ENCODE assay signal across 11 mouse cellular contexts in the genomic region with DNA sequence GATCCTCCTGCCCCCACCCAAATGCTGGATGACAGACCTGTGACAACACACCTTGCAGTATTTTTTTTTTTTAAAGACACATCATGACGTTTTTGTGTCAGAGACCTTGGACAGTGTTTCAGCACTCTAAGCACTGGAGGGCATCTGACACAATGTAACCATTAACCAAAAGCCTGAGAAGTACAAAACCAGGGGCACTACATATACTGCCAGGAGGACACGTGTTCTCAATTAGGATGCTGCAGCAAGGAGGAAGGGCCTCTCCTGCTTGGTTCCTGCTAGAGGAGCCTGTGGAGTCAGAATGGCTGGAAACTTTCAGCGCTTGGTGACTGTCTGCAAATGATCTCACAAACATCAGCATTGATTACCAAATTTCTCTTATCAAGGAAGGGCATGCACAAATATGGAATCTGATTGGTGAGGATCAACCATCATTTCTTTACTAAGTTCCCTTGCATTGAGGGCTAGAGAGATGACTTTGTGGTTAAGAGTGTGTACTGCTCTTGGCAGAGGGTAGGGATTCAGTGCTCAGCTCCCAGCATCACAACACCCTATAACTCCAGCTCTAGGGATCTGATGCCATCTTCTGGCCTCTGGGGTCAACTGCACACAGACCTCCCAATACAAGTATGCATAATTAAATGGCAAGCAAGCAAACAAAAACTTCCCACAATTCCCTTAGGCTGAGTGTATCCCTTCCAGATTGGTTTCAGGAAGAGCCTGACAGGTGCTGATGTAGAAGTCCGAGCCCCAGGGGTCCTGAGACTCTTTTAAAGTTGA. TPM values are rescaled to one million over a fixed set of nuclear protein-coding genes. Genes with fewer than 3 reads are reported as not detected.
A peak's percentile ranks its signal among the peaks of the same experiment; 100 is the strongest.
DNase-seq lines count a peak whose midpoint lies in the region; ATAC-seq and TF ChIP-seq lines count a peak whose summit lies in the region.
"Had no signal": no experiment of that assay in that cellular context is flagged by ENCODE, and none has a peak within 500 bp of the region (broad histone marks: within the 10 kb centered on the region; RNA-seq: fewer than 3 reads in every experiment).

No protein-coding gene starts in this region.

- no peak overlapping the region for H3K9ac ChIP-seq in hindbrain, embryonic 11.5 days (ENCODE audit: low read depth, low read length)
- no peak overlapping the region for H3K9ac ChIP-seq in kidney, embryonic 16.5 days (replicated peaks; ENCODE audit: low read length)

- in situ Hi-C loops in Patski (cut with MboI; ENCODE audit: low pct_unique_long_range_greater_than_20kb), result loop anchor here (10.0 kb wide), 1 partner anchor 221 kb away; no protein-coding TSS in a partner anchor

- no peak overlapping the region for H3K4me3 ChIP-seq in hindbrain, embryonic 10.5 days
- no peak overlapping the region for H3K4me3 ChIP-seq in hindbrain, embryonic 11.5 days (ENCODE audit: low read depth, low read length)
- no peak overlapping the region for H3K4me3 ChIP-seq in kidney, embryonic 16.5 days (ENCODE audit: low read length)
- H3K4me3 ChIP-seq: heart, adult 2 months had no signal

- no peak overlapping the region for H3K27ac ChIP-seq in hindbrain, embryonic 10.5 days
- H3K27ac ChIP-seq in hindbrain, embryonic 11.5 days (ENCODE audit: low read depth, low read length), result no peak overlapping the region
- H3K27ac ChIP-seq in kidney, embryonic 16.5 days (ENCODE audit: low read length), result no peak overlapping the region
- H3K27ac ChIP-seq: heart, adult 2 months had no signal

- no peak for ATAC-seq in hindbrain, embryonic 11.5 days (ENCODE audit: low FRiP score)
- peak; percentile 32 for ATAC-seq in Patski
- ATAC-seq in kidney, embryonic 16.5 days (ENCODE audit: low FRiP score, low TSS enrichment), result peak; percentile 68

- no peak overlapping the region for H3K4me2 ChIP-seq in hindbrain, embryonic 11.5 days (replicated peaks; ENCODE audit: low read depth, low read length)
- H3K4me2 ChIP-seq in kidney, embryonic 16.5 days (replicated peaks; ENCODE audit: low read depth, low read length), result no peak overlapping the region

- peaks cover 26% of the 10 kb centered on the region; the same call in 1 of the 2 replicates for H3K27me3 ChIP-seq in hindbrain, embryonic 10.5 days (ENCODE audit: insufficient read depth, poor library complexity, severe bottlenecking)
- H3K27me3 ChIP-seq in hindbrain, embryonic 11.5 days (ENCODE audit: control insufficient read depth, insufficient read depth, low read length), result no peaks in the 10 kb centered on the region
- H3K27me3 ChIP-seq in Patski, result no peaks in the 10 kb centered on the region
- no peaks in the 10 kb centered on the region for H3K27me3 ChIP-seq in kidney, embryonic 16.5 days (ENCODE audit: insufficient read depth, low read length)
- H3K27me3 ChIP-seq: midbrain, embryonic 15.5 days had no signal

- H3K36me3 ChIP-seq in hindbrain, embryonic 10.5 days, result no peaks in the 10 kb centered on the region
- no peaks in the 10 kb centered on the region for H3K36me3 ChIP-seq in hindbrain, embryonic 11.5 days (ENCODE audit: control insufficient read depth, insufficient read depth, low read length)
- no peaks in the 10 kb centered on the region for H3K36me3 ChIP-seq in kidney, embryonic 16.5 days (ENCODE audit: insufficient read depth, low read length)
- H3K36me3 ChIP-seq: midbrain, embryonic 15.5 days had no signal

- POLR2A ChIA-PET in Patski (lab: Charles Lee), result no interaction called here

- DNase-seq in hindbrain, embryonic 10.5 days (ENCODE audit: low spot score), result peak; percentile 26
- no peak for DNase-seq in hindbrain, embryonic 11.5 days (ENCODE audit: low spot score)
- peak; percentile 64 for DNase-seq in 3T3-L1 (ENCODE audit: low read depth, low spot score)
- DNase-seq in Patski (ENCODE audit: low read depth, low spot score), result no peak
- DNase-seq in thymus, postnatal 4 days, result no peak
- no peak for DNase-seq in right cerebral cortex, adult 2 months (ENCODE audit: low spot score in 2 of 2)
- no peak for DNase-seq in cerebellum, postnatal 25 days
- DNase-seq: heart, adult 2 months had no signal

- CTCF ChIA-PET in Patski (lab: Charles Lee), result interaction anchor here (1.4 to 1.8 kb wide), 2 partner anchors 10 to 22 kb away, joined by 4 to 5 read pairs; no protein-coding TSS in a partner anchor

- 57% methylated on average over 4 of the region's 4 CpGs for WGBS in hindbrain, embryonic 10.5 days
- 53% methylated on average over 4 of the region's 4 CpGs for WGBS in hindbrain, embryonic 11.5 days
- 56% methylated on average over 4 of the region's 4 CpGs for WGBS in kidney, embryonic 16.5 days

- peak; percentile 79 for TF ChIP-seq CTCF in Patski (IDR thresholded peaks at IDR 0.05)

- peaks cover 15% of the 10 kb centered on the region for H3K4me1 ChIP-seq in hindbrain, embryonic 10.5 days (replicated peaks)
- no peaks in the 10 kb centered on the region for H3K4me1 ChIP-seq in hindbrain, embryonic 11.5 days (replicated peaks; ENCODE audit: control insufficient read depth, insufficient read depth, low read length)
- peaks cover 5% of the 10 kb centered on the region; the same call in 1 of the 2 replicates for H3K4me1 ChIP-seq in kidney, embryonic 16.5 days (ENCODE audit: insufficient read depth, low read length)

- H3K9me3 ChIP-seq in hindbrain, embryonic 10.5 days, result no peaks in the 10 kb centered on the region
- no peaks in the 10 kb centered on the region for H3K9me3 ChIP-seq in hindbrain, embryonic 11.5 days (ENCODE audit: control insufficient read depth, low read length)
- H3K9me3 ChIP-seq in kidney, embryonic 16.5 days (ENCODE audit: low read length), result no peaks in the 10 kb centered on the region
- H3K9me3 ChIP-seq: midbrain, embryonic 15.5 days had no signal

RNA-seq across cellular contexts. Expression of gene Ccdc105, which starts 7.2 kb away (rescaled TPM):
- polyA plus RNA-seq in hindbrain, embryonic 10.5 days (2016; fragmentation: Nextera tagmentation; extraction: Ambion mirVana), result 0.09 and 0.19 TPM in 2 replicates
- polyA plus RNA-seq in hindbrain, embryonic 11.5 days (2014; fragmentation: Nextera tagmentation; extraction: Ambion mirVana), result not detected in 2 replicates
- not detected for polyA plus RNA-seq in Patski (2021)
- polyA plus RNA-seq in kidney, embryonic 16.5 days (2015; fragmentation: Nextera tagmentation; extraction: Ambion mirVana), result not detected in 2 replicates
- polyA plus RNA-seq: heart, adult 2 months had no signal

RNA-seq across cellular contexts. Expression of gene Casp14, which starts 27.5 kb away (rescaled TPM):
- 0.07 TPM in 1 of 2 replicates, not detected in the other for polyA plus RNA-seq in hindbrain, embryonic 10.5 days (2016; fragmentation: Nextera tagmentation; extraction: Ambion mirVana)
- polyA plus RNA-seq in hindbrain, embryonic 11.5 days (2014; fragmentation: Nextera tagmentation; extraction: Ambion mirVana), result not detected in 2 replicates
- 0.04 TPM for polyA plus RNA-seq in Patski (2021)
- polyA plus RNA-seq in kidney, embryonic 16.5 days (2015; fragmentation: Nextera tagmentation; extraction: Ambion mirVana), result not detected in 2 replicates
- polyA plus RNA-seq: forebrain, embryonic 11.5 days; heart, adult 2 months; midbrain, embryonic 15.5 days had no signal

RNA-seq across cellular contexts. Expression of gene Slc1a6, which starts 34.7 kb away (rescaled TPM):
- 1.1 and 1.6 TPM in 2 replicates for polyA plus RNA-seq in hindbrain, embryonic 10.5 days (2016; fragmentation: Nextera tagmentation; extraction: Ambion mirVana)
- polyA plus RNA-seq in hindbrain, embryonic 11.5 days (2014; fragmentation: Nextera tagmentation; extraction: Ambion mirVana), result 0.63 and 1.2 TPM in 2 replicates
- 0.45 TPM for polyA plus RNA-seq in Patski (2021)
- 0.67 and 0.69 TPM in 2 replicates for polyA plus RNA-seq in kidney, embryonic 16.5 days (2015; fragmentation: Nextera tagmentation; extraction: Ambion mirVana)

Comparison
In these comparisons a context has a peak if more than half of its experiments do, and no peak if none do; other contexts are left out.
1. DNase-seq: peak in hindbrain, embryonic 10.5 days (single experiment) and 3T3-L1 (single experiment); none in hindbrain, embryonic 11.5 days (single experiment), Patski (single experiment), thymus, postnatal 4 days (single experiment), right cerebral cortex, adult 2 months (0 of 2) and cerebellum, postnatal 25 days (0 of 2).